Mouse (Mus musculus): ENCODE data around the gene Barx2.
A peak's percentile ranks its signal among the peaks of the same experiment; 100 is the strongest.
"Not testable (repeated sequence)": the region's sequence is repeated elsewhere in the genome, so short reads cannot be mapped to it uniquely, and the experiment has no call there.

The Barx2 gene

DNA sequence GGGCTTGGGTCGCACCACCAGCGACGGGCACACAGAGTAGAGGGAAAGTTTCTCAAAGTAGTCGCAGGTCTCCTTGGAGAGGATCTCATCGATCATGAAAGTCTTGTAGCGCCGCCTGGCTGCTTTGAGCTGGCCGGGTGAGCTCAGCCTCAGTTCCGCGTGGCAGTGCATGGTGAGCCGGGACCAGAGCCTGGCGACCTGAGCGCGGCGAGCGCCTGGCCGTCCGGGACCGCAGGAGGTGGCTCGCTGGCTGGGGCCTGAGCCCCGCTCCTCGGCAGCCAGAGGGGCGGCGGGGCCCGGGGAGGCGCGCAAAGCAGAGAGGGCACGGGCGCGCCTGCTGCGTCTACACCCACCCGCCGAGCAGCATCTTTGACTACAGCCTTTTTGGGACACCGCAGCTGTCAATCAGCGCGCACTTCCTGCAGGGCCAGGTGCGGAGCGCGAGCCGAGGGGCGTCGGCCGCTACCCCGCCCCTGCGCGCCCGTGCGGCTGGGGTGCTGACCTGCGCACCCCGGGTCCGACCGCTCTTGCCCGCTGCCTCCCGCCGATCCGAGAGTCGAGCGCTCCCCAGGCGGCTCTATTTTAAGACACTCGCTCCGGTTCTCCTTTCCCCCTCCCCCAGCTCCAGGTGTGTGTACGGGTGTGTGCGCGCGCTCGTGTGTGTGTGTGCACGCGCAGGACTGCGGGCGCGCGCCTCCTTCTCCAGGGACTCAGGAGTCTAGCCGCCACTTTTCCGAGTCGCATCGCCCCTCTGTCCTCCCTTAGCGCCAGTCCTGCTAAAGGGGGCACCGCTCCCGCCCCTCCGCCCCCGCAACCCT, at the start of gene Barx2:
Gene Barx2 (minus strand): TSS at position 542 of the 818 bp plus-strand sequence.
- DNase-seq: peak; percentile 86

- no peak for DNase-seq
Measured at GRCm38 (mm10) chr9:31962265-31962664, 49.0 kb upstream of the Barx2 start.

- DNase-seq: no peak
Measured at GRCm38 (mm10) chr9:31960488-31960887, 47.2 kb upstream of the Barx2 start.

- DNase-seq: no peak
Measured at GRCm38 (mm10) chr9:31958120-31958519, 44.9 kb upstream of the Barx2 start.

- no peak for DNase-seq
Measured at GRCm38 (mm10) chr9:31950506-31950905, 37.2 kb upstream of the Barx2 start.

DNA sequence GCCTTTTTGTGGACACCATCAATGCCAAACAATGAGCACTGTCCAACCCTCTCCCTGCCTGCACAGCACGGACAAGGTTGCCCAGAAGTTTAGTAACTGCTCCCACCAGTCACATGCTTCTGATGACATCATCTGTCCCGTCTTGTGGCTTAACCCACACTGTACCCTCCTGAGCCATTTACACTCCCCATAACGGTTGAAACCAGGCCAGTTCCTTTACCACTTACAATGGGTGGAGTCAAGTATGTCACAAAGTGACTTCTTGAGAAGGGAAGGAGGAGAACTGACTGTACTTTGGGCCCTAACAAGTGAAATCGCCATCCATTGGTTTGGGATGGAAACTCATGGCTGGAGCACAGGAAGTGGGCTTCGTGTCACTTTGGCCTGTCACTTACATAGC, 35.8 kb upstream of the Barx2 start:
- DNase-seq: no peak

DNA sequence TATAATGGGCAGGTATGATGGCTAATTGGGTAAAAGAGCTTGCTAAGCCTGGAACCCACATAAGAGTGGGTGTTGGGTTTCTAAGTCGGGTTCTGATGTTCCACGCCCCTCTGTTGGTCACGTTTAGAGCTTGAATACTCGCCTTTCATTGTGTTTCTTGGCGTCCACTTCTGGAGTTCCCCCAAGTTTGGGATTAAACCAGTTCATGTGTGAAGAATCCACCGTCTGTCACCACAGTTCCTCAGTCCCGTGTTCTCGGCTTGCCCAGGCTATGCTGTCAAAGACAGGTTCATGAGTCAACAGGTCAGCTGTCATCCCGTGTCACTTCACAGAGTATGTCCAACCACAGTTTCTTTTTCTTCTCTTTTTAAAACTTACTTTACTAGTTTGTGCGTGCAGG, 33.8 kb upstream of the Barx2 start:
- DNase-seq: no peak

GRCm38 (mm10) chr9:31942334-31942733, 29.1 kb upstream of the Barx2 start:
- peak; percentile 11 for DNase-seq

- DNase-seq: not testable (repeated sequence)
Measured at GRCm38 (mm10) chr9:31936486-31936885, 23.2 kb upstream of the Barx2 start.

DNA sequence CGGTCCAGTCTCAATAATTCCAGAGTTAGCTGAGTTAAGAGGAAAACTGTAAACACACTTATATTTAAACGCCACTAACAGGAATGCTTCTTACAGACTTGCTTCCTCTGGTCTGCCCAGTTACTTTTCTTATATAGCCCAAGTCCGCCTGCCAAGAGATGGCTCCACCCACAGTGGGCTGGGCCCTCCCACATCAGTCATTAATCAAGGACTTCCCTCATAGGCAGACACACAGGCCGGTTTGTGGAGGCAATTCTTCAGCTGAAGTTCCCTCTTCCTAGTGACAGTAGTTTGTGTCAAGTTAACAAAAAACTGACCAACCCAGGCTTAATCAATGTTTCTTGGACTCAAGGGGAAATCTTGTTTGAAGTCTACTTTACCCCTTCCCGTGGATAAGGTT, 18.4 kb upstream of the Barx2 start:
- no peak for DNase-seq

DNA sequence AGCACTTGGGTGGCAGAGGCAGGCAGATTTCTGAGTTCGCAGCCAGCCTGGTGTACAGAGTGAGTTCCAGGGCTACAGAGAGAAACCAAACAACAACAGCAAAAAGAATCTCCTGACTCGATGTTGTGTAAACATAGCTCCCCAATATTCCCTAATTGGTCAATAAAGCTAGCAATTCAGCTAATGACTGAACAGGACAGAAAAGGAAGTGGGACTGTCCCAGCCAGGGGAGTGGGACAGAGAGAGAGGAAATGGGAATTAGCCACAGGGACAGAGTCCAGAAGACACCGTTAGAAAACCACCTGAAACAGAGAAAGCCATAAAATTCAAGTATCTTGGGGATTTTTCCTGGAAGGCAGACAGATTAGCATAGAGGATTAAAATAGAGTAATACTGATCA, 18.0 kb upstream of the Barx2 start:
- no peak for DNase-seq

DNA sequence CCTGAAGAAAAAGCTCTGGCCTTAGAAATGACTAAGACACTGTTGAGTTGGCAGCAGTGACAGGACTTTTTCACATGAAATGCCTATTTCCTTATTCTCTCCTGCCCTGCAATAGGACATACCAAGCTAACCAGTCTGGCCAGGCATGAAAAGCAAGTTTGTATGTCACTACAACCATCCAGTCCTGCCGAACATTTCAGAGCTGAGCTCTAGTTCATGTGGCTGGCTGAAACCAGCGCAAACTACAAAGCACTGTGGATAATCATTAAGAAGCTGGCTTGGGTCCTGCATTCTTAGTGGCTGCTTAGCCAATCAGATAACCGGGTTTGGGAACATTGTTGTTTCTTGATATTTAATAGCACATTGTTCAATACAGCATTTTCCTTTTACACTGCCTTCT, 13.5 kb upstream of the Barx2 start:
- DNase-seq: no peak

DNA sequence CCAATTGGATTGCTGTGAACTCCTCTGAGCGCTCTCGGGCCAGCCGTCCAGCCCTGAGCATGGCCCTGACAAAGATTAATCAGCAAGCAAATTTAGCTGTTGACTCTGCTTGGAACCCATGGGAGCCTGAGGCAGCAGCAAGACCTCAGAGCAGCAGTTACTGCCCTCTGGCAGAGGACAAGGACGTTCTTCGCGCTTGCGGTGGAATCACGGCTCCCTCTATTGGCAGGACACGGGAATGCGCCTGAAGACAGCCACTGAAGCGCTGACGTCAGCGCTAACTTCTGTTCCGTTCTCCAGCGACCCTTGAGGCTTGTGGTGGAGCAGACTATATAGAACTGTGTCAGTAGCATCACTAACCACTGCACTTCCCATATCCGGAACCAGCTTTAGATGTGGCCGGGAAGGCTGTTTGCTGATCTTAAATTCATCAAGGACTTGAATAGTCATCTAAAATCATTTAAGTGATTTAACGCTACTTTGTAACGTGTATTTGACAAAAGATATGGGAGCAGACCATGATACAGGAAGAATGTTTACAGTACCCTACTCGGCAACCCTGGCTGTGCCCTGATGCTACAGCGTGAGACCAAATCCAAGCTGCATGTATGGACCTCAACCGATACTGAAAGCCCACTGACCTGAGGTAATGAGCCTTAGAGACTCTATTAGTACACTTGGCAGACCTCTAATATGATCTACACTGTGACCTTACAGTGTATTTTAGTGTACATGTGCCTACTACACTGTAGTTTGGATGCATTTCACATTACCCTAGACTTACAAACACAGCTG, 12.8 kb upstream of the Barx2 start:
- DNase-seq: peak; percentile 91

GRCm38 (mm10) chr9:31923529-31923928, 10.3 kb upstream of the Barx2 start:
- DNase-seq: no peak

DNA sequence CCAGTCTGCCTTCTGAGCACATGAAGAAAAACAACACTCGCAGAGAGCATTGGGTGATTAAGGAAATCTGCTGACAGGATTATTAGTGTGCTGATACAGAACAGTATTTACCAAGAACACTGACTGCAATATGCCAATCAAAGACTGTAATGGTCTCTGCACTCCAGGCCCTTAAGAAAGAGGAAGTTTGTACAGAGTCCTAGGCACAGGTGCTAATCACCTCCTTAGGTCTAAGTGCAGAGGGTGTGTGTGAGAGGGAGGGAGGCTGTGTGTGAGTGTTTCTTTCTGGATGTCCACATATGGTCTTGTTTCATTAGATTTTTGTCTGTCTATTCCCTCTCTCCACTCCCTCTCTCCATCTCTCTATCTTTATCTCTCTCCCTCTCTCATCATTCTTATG, 6.5 kb upstream of the Barx2 start:
- no peak for DNase-seq

DNA sequence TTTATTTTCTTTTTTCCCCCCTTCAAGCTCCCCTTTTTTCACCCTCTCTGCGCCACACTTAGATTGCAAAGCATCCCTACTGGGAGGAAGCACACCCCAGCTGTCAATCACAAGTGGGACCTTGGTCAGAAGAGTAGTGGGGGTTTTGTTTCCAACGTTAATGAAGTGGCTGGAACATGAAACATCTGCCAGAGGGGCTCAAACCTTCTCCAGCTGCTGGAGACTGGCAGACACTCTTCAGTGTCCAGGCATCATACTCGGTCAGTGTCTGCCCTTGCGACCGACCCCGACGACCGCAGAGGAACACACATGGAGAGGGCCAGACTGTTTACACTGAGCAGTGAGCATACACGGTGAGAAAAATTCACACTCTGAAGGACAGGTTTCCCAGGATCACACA, 3.2 kb upstream of the Barx2 start:
- DNase-seq: no peak

DNA sequence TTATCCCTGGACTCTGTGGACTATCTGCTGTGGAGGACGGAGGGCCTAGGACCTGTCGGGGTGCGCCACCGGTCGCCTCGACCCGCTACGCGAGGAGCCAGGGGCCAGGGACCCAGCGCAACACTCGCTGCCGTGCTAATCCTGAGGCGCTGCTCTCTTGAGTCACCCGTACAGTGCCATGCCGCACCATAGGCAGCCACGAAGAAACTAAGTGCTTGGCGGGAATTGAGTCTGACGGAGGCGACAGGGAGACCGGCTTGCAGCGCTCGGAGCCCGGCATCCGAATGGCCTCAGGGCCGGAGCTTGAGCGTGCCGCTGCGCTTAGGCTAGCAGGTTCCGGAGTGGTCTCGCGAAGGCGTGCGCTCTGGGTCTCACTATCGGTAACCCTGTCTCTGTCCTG, 1.6 kb upstream of the Barx2 start:
- DNase-seq: peak; percentile 73

GRCm38 (mm10) chr9:31913739-31914591, 703 bp upstream of the Barx2 start:
- peak; percentile 49 for DNase-seq

DNA sequence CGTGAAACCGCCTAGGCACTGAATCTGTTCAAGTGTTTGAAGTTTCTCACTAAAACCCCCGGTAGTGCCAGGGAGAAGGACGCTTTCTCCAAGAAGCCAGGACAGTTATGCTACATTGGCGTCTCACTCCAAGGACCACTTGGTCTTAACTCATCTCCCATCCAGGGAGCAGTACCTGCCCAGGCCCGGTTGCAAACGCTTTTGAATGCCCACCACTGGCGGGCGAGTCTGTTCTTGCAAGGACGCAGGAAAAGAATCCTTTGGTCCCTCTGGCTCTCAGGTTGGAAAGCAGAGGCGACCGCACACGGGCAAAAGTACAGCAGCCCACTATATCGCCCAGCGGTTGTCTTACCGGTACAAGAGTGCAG, 725 bp downstream of the Barx2 start:
- peak; percentile 55 for DNase-seq

GRCm38 (mm10) chr9:31910221-31910620, 3.0 kb downstream of the Barx2 start:
- no peak for DNase-seq

DNA sequence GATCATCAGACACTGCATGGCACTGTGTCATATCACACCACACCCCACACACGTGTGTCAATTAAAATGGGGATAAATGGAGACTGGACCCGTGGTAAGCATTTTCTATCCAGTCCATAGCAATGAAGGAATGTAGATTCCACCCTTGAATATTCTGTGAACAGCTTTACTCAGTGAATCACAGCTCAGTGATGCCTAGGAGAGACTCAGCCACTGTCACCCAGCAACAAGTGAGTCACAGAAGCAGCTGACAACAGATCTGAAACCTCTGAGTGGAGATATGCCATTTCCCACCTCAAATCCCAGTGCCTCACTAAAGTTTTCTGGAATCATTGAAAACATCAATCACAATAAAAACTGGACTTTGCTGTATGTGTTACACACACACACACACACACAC, 11.5 kb downstream of the Barx2 start:
- no peak for DNase-seq

DNA sequence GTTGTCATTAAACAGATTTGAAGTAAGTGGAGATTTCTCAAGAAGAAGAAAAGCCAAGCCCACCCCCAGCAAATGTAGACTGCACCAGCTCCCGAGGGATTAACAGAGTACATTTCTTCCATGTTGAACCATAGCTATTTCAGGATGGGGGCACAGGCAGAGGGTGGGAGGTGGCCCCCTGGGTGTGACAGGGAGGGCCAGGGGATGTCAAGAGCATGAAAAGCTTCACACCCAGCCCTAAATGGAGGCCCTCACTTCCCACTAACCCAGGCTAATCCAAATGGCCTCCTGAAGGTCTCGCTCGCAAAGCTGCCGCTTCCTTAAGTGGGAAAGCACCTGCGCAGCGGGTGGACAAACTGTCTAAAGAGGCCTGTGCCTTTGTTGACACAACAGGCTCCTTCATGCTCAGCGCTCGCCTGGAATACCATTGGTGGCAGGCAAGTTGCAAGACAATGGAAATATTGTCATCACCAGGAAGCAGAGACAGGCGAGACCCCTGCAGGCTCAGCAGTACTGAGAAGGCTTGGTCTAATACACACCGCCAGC, 18.4 kb downstream of the Barx2 start:
- peak; percentile 37 for DNase-seq

DNA sequence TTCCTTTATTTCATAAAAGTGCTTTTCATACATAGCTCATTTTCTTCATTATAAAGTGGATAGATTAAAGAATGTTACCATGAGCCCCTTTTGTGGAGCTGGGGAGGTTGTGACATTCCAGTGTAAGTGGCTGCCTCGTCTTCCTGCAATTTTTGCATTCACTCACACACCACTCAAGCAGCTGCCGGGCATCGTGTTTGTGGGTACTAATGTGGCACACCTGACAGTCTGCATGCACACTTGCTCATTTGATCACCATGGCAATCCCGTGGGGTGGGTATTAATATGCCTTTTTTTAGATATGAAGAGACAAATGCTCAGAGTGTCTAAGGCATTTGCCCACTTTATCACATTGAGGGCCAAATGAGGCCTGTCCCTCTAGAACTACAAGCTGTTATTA, 24.9 kb downstream of the Barx2 start:
- no peak for DNase-seq
